Mouse (Mus musculus) limb, embryonic 14.5 days (tissue): ENCODE data around the gene Scgn. TPM values are rescaled to one million over a fixed set of nuclear protein-coding genes. Genes with fewer than 3 reads are reported as not detected.

ENCODE experiments used
- ATAC-seq: fragments of 200-750 bp; cut with Nextera tagmentation; 2 replicates; pipeline ENCODE4 v1.8.0; 2017; ENCODE audit warnings: low read depth, moderate number of reproducible peaks, moderate TSS enrichment; ENCODE audit not compliant: low FRiP score
- DNase-seq: peaks from one replicate; pipeline ENCODE4 v3.0.0-alpha.2; 2015; ENCODE audit warnings: low spot score
- H3K27ac ChIP-seq: fragments of 300-500 bp; sonication (generic); replicated peaks from 2 replicates; pipeline ENCODE4 v1.5.1; 2014; ENCODE audit warnings: low read depth, mild to moderate bottlenecking, low read length, moderate library complexity, mixed read lengths
- H3K27me3 ChIP-seq: fragments of 300-500 bp; sonication (generic); 2 replicates; pipeline ENCODE4 v1.6.1; 2014; ENCODE audit warnings: low read length, mixed read lengths; ENCODE audit not compliant: control insufficient read depth, insufficient read depth
- H3K36me3 ChIP-seq: fragments of 300-500 bp; sonication (generic); 2 replicates; pipeline ENCODE4 v1.6.1; 2014; ENCODE audit warnings: mild to moderate bottlenecking, low read length, moderate library complexity, mixed read lengths; ENCODE audit not compliant: control insufficient read depth, insufficient read depth
- H3K4me1 ChIP-seq: fragments of 300-500 bp; sonication (generic); 2 replicates; pipeline ENCODE4 v1.6.1; 2014; ENCODE audit warnings: antibody characterized with exemption, low read length, mixed read lengths; ENCODE audit not compliant: control insufficient read depth, insufficient read depth
- H3K4me2 ChIP-seq: fragments of 300-500 bp; sonication (generic); replicated peaks from 2 replicates; pipeline ENCODE4 v1.6.1; 2014; ENCODE audit warnings: low read depth, mild to moderate bottlenecking, low read length, moderate library complexity; ENCODE audit not compliant: severe bottlenecking
- H3K4me3 ChIP-seq: fragments of 300-500 bp; sonication (generic); replicated peaks from 2 replicates; pipeline ENCODE4 v1.5.1; 2014; ENCODE audit warnings: low read length
- H3K9ac ChIP-seq: fragments of 300-500 bp; sonication (generic); 2 replicates; pipeline ENCODE4 v1.6.1; 2014; ENCODE audit warnings: mild to moderate bottlenecking, low read depth, low read length, moderate library complexity; ENCODE audit not compliant: severe bottlenecking
- H3K9me3 ChIP-seq: fragments of 300-500 bp; sonication (generic); 2 replicates; pipeline ENCODE4 v1.6.1; 2016; ENCODE audit warnings: low read length; ENCODE audit not compliant: control insufficient read depth
- POLR2A ChIP-seq: fragments of 200-500 bp; IDR thresholded peaks from 2 replicates; pipeline ENCODE4 v1.8.0; 2012; ENCODE audit warnings: inconsistent platforms, mild to moderate bottlenecking, moderate library complexity, borderline replicate concordance; ENCODE audit not compliant: insufficient read depth, insufficient read length; ENCODE audit errors: extremely low read depth
- WGBS: fragments of 180-500 bp; shearing (Covaris S2); extraction: QIAGEN DNeasy Blood & Tissue Kit; methylation state at CpG from one replicate; pipeline ENCODE4 v1.1.7; 2014; 5-methylcytosine and 5-hydroxymethylcytosine counted together
- polyA plus RNA-seq, 2 experiments: library from polyadenylated mRNA; depleted of rRNA in 1 of 2; stranded (reverse) in 1 of 2; unstranded in 1 of 2; fragments of >200 nt; fragmentation: Nextera tagmentation in 1 of 2; extraction: Ambion mirVana in 1 of 2; gene quantifications; 2 replicates each; pipeline versions ENCODE4 v1.2.1 to v1.2.3; 2012 to 2014

The Scgn gene
- polyA plus RNA-seq, 2 experiments, result 0.12 to 0.20 TPM

GRCm38 (mm10) chr13:23994024-23994423, 3.0 kb upstream of the Scgn start:
- no peak for TF ChIP-seq POLR2A
- Histone ChIP-seq H3K9me3 (no peaks in the 10 kb centered on the region), H3K36me3 (no peaks in the 10 kb centered on the region), H3K4me2 (no peak overlapping the region), H3K4me1 (no peaks in the 10 kb centered on the region), H3K27me3 (peaks cover 10% of the 10 kb centered on the region; the same call in 1 of the 2 replicates), H3K4me3 (no peak overlapping the region), H3K9ac (no peak overlapping the region), H3K27ac (no peak overlapping the region)
- WGBS, result 12% methylated on average over 9 of the region's 9 CpGs
- DNase-seq (no peak), ATAC-seq (no peak)

DNA sequence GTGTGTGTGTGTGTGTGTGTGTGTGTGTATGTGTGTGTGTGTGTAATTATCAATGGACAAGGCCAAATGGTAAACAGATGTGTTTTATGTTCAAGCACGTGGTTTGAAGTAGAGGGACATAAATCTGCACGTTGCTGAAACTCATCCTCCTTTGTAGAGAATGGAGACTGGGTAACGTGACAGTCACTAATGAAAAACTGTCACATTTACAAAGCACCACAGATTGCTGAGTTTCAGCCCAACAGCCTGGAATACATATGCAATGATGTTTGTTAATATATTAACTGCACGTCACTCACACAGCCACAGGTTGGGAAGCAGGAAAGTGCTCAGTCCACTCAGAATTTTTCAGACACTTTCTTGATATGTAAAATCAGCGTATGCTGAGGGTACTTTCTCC, 563 bp downstream of the Scgn start:
- DNase-seq, result no peak
- H3K36me3 ChIP-seq, result no peaks in the 10 kb centered on the region
- no peak for ATAC-seq
- H3K9me3 ChIP-seq, result no peaks in the 10 kb centered on the region
- TF ChIP-seq POLR2A, result no peak
- no peak overlapping the region for H3K4me3 ChIP-seq
- H3K27me3 ChIP-seq, result peaks cover 10% of the 10 kb centered on the region; the same call in 1 of the 2 replicates
- no peak overlapping the region for H3K9ac ChIP-seq
- WGBS, result 20% methylated on average over 5 of the region's 5 CpGs
- no peak overlapping the region for H3K27ac ChIP-seq
- no peaks in the 10 kb centered on the region for H3K4me1 ChIP-seq
- H3K4me2 ChIP-seq, result no peak overlapping the region

DNA sequence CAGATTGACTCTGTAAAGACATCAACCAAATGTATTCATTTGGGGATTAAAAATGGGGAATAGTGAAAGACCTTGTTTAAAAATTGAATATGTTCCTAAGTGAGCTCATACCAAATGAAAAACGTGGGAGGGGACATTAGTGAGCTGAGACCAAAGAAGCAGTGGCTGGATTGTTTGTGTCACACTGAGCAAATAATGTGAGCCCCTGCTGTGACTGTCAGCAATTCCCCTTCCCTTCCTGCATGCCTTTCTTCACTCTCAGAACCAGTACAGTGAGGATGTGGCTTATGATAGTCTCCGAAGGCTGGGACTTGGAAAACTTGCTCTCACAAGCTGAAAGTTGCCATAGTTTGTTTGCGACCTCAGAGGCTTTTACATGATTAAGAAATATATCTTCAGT, 5.9 kb downstream of the Scgn start:
- 45% methylated on average over 3 of the region's 3 CpGs for WGBS

DNA sequence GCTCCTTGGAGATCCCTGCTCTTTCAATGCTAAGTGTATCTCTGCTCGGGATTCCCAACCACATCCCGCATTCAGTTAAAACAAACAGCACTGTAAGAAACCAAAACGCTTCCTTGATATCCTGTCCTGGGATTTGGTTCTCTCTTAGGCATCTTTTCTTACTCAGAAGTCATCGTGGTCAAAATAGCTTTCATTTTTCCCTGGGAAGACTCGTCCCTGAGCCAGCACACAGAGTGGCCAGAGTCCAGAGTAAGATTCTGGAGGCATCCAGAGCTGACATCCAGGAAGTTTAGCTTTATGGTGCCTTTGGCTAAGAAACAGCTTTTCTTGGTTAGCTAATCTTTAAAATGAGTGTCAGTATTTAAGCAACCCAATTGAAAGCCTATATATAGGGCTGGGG, 18.7 kb downstream of the Scgn start:
- DNase-seq (no peak), ATAC-seq (no peak)
- TF ChIP-seq POLR2A, result no peak
- no peaks in the 10 kb centered on the region for H3K27me3 ChIP-seq
- no peak overlapping the region for H3K4me3 ChIP-seq
- no peaks in the 10 kb centered on the region for H3K36me3 ChIP-seq
- H3K9me3 ChIP-seq, result no peaks in the 10 kb centered on the region
- WGBS, result 72% methylated on average over 5 of the region's 5 CpGs
- H3K27ac ChIP-seq, result no peak overlapping the region
- no peak overlapping the region for H3K4me2 ChIP-seq
- no peak overlapping the region for H3K9ac ChIP-seq
- no peaks in the 10 kb centered on the region for H3K4me1 ChIP-seq

More for the DNA sequence above, 5.9 kb downstream of the Scgn start:
- ATAC-seq (no peak), DNase-seq (no peak)
- Histone ChIP-seq H3K27ac (no peak overlapping the region), H3K4me3 (no peak overlapping the region), H3K9me3 (no peaks in the 10 kb centered on the region), H3K4me1 (no peaks in the 10 kb centered on the region), H3K27me3 (no peaks in the 10 kb centered on the region), H3K36me3 (no peaks in the 10 kb centered on the region), H3K4me2 (no peak overlapping the region), H3K9ac (no peak overlapping the region)
- no peak for TF ChIP-seq POLR2A

GRCm38 (mm10) chr13:23971870-23972269, 19.1 kb downstream of the Scgn start:
- Histone ChIP-seq H3K9me3 (no peaks in the 10 kb centered on the region), H3K27me3 (no peaks in the 10 kb centered on the region), H3K4me1 (no peaks in the 10 kb centered on the region), H3K27ac (no peak overlapping the region), H3K4me2 (no peak overlapping the region), H3K9ac (no peak overlapping the region), H3K36me3 (no peaks in the 10 kb centered on the region), H3K4me3 (no peak overlapping the region)
- no peak for TF ChIP-seq POLR2A
- ATAC-seq (no peak), DNase-seq (no peak)
- WGBS, result 78% methylated on average over 2 of the region's 2 CpGs

DNA sequence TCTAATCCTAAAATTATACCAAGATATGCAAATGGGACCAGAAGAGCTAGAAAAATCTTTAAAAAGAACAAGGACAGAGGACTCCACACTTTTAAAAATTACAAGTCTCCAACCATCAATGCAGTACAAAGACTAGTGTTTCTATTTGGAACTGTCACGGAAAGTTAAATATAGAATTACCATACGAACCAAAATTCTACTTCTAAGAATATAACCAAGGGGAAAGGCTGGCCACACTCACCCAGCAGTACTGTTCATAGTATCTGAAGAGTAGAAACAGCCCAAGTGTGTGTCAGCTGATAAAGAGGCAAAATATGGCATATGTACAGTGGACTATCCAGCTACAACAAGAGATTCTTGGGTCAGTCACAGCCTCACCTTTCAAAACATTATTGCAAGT, 26.1 kb downstream of the Scgn start:
- H3K9ac ChIP-seq, result no peak overlapping the region
- no peak for DNase-seq
- WGBS, result 90% methylated on average over 2 of the region's 2 CpGs
- H3K9me3 ChIP-seq, result no peaks in the 10 kb centered on the region
- H3K4me3 ChIP-seq, result no peak overlapping the region
- no peak overlapping the region for H3K27ac ChIP-seq
- H3K36me3 ChIP-seq, result no peaks in the 10 kb centered on the region
- no peaks in the 10 kb centered on the region for H3K27me3 ChIP-seq
- H3K4me1 ChIP-seq, result no peaks in the 10 kb centered on the region
- H3K4me2 ChIP-seq, result no peak overlapping the region
- no peak for TF ChIP-seq POLR2A
- ATAC-seq, result no peak
